Mouse (Mus musculus) liver, embryonic 14.5 days (tissue): ENCODE results near the gene Lrp8. TPM values are rescaled to one million over a fixed set of nuclear protein-coding genes. Genes with fewer than 3 reads are reported as not detected.

Experiments
- ATAC-seq: fragments of 200-750 bp; cut with Nextera tagmentation; 2 replicates; pipeline ENCODE4 v1.8.0; 2017; ENCODE audit warnings: moderate number of reproducible peaks, mild to moderate bottlenecking, moderate library complexity; ENCODE audit not compliant: insufficient read depth
- DNase-seq, 3 experiments: peaks; one replicate each; pipeline ENCODE4 v3.0.0-alpha.2; 2012 to 2013; ENCODE audit warnings: low read depth in 3 of 3, low spot score in 3 of 3
- H3K27ac ChIP-seq: fragments of 300-500 bp; sonication (generic); 2 replicates; pipeline ENCODE4 v1.5.1; 2014; ENCODE audit warnings: moderate library complexity, mild to moderate bottlenecking, control low read depth, inconsistent platforms
- H3K27me3 ChIP-seq: fragments of 300-500 bp; sonication (generic); 2 replicates; pipeline ENCODE4 v1.6.1; 2014; ENCODE audit warnings: mild to moderate bottlenecking, low read length, moderate library complexity; ENCODE audit not compliant: control insufficient read depth, insufficient read depth
- H3K36me3 ChIP-seq: fragments of 300-500 bp; sonication (generic); replicated peaks from 2 replicates; pipeline ENCODE4 v1.6.1; 2014; ENCODE audit warnings: low read depth; ENCODE audit not compliant: control insufficient read depth, insufficient read depth
- H3K4me1 ChIP-seq, 2 experiments: fragments of 200-500 bp in 1 of 2; fragments of 300-500 bp in 1 of 2; sonication (generic) in 1 of 2; replicated peaks; 2 replicates each; pipeline ENCODE4 v1.6.1; 2012 to 2014; ENCODE audit warnings: antibody characterized with exemption in 1 of 2, inconsistent platforms in 1 of 2, low read length in 1 of 2; ENCODE audit not compliant: control insufficient read depth in 2 of 2, insufficient read depth in 2 of 2
- H3K4me2 ChIP-seq: fragments of 300-500 bp; sonication (generic); 2 replicates; pipeline ENCODE4 v1.6.1; 2014; ENCODE audit warnings: low read depth, mild to moderate bottlenecking, control low read depth, moderate library complexity
- H3K4me3 ChIP-seq, 2 experiments: fragments of 200-500 bp in 1 of 2; fragments of 300-500 bp in 1 of 2; sonication (generic) in 1 of 2; 2 replicates each; pipeline ENCODE4 v1.5.1; 2012 to 2014; ENCODE audit warnings: low read depth in 2 of 2, low read length in 2 of 2, mild to moderate bottlenecking in 2 of 2, control low read depth in 1 of 2, inconsistent platforms in 1 of 2, moderate library complexity in 1 of 2; ENCODE audit not compliant: insufficient read depth in 1 of 2
- H3K9ac ChIP-seq: fragments of 300-500 bp; sonication (generic); replicated peaks from 2 replicates; pipeline ENCODE4 v1.6.1; 2014; ENCODE audit warnings: mild to moderate bottlenecking, control low read depth, moderate library complexity
- H3K9me3 ChIP-seq: fragments of 300-500 bp; sonication (generic); 2 replicates; pipeline ENCODE4 v1.6.1; 2016; ENCODE audit warnings: low read length, mixed read lengths; ENCODE audit not compliant: control insufficient read depth
- CTCF ChIP-seq: IDR thresholded peaks from 2 replicates; pipeline ENCODE4 v1.5.1; 2016; ENCODE audit warnings: antibody characterized with exemption, low read depth, control low read depth
- EP300 ChIP-seq: IDR thresholded peaks from 2 replicates; pipeline ENCODE4 v1.6.1; 2016; ENCODE audit warnings: antibody characterized with exemption, low read depth
- WGBS: fragments of 180-500 bp; shearing (Covaris S2); extraction: QIAGEN DNeasy Blood & Tissue Kit; methylation state at CpG from one replicate; pipeline ENCODE4 v1.1.7; 2014; ENCODE audit not compliant: insufficient replicate concordance; 5-methylcytosine and 5-hydroxymethylcytosine counted together
- polyA plus RNA-seq, 2 experiments: library from polyadenylated mRNA; depleted of rRNA in 1 of 2; stranded (reverse) in 1 of 2; unstranded in 1 of 2; fragments of >200 nt; fragmentation: Nextera tagmentation in 1 of 2; extraction: Ambion mirVana in 1 of 2; gene quantifications; 2 replicates each; pipeline versions ENCODE4 v1.2.1 to v1.2.3; 2012 to 2014

Lrp8 gene
- polyA plus RNA-seq, 2 experiments, result 1.8 to 4.3 TPM

DNA sequence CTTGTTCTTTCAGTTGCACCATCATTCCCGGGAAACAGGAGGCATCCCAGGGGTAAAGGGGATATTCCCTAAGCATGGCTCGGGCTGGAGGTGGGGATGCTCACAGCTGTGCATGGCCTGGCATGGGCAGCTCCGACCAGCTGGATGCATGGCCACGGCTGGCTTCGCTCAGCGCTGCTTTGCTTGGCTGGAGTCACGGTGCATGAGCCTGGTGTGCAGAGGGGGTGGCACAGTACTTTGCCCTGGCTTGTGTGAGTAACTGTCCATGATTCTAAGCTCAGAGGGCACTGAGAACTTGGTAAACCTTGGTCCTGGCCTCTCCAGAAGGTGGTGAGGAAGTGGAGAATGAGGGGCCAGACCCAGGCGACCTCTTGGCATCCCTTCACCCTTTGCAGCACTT lies 48.0 kb downstream of the Lrp8 start:
- H3K27me3 ChIP-seq, result no peaks in the 10 kb centered on the region
- DNase-seq (no peak), ATAC-seq (no peak)
- no peaks in the 10 kb centered on the region for H3K4me1 ChIP-seq
- H3K4me3 ChIP-seq, result no peak overlapping the region
- H3K36me3 ChIP-seq, result no peaks in the 10 kb centered on the region
- no peaks in the 10 kb centered on the region for H3K9me3 ChIP-seq
- 81% methylated on average over 8 of the region's 8 CpGs for WGBS
- no peak overlapping the region for H3K4me2 ChIP-seq
- no peak overlapping the region for H3K9ac ChIP-seq
- H3K27ac ChIP-seq, result no peak overlapping the region
- TF ChIP-seq EP300 (no peak), CTCF (no peak)

DNA sequence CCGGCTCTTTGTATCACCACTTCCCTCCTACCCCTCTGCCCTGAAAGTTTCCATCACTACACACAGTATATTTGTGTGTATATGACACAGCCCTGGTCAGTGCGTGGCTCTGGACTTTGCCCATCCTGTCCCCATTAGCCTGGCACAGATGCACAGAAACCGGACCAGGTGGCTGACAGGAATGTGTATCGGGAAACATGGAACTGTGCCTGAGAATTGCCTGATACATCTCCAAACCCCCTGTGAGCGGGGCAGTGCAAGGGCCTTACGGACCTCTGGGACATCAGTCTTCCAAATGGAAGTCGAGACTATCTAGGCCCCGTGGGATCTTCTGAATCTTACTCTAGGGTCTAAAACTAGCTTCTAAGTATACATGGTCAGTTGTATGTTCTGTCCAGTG lies 51.3 kb downstream of the Lrp8 start:
- TF ChIP-seq CTCF, result no peak
- TF ChIP-seq EP300, result no peak
- no peaks in the 10 kb centered on the region for H3K27me3 ChIP-seq
- DNase-seq (no peak), ATAC-seq (no peak)
- H3K4me3 ChIP-seq, result no peak overlapping the region
- H3K9ac ChIP-seq, result no peak overlapping the region
- no peak overlapping the region for H3K27ac ChIP-seq
- no peaks in the 10 kb centered on the region for H3K4me1 ChIP-seq
- H3K36me3 ChIP-seq, result no peaks in the 10 kb centered on the region
- H3K4me2 ChIP-seq, result no peak overlapping the region
- 84% methylated on average over 8 of the region's 8 CpGs for WGBS
- no peaks in the 10 kb centered on the region for H3K9me3 ChIP-seq

DNA sequence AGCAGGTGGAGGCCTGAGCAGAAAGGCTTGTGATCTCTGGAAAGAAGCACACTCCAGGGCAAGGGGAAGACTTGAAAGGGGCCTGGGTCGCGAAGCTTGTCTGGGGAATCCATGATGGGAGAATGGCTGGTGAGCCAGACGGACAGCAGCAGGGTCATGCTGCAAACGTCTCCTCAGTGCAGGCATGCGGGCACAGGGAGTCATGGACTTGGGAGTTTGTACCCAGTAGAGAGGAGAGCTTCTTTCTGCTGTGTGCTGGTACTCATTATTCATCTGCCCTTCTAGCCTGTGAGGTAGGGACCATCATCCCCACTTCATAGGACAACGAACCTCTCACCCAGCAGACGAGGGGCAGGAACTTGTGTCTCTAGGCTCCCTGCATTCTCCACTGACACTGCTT lies 51.8 kb downstream of the Lrp8 start:
- H3K27ac ChIP-seq, result no peak overlapping the region
- TF ChIP-seq CTCF, result no peak
- no peak for TF ChIP-seq EP300
- no peak overlapping the region for H3K4me2 ChIP-seq
- no peaks in the 10 kb centered on the region for H3K4me1 ChIP-seq
- no peak overlapping the region for H3K4me3 ChIP-seq
- 82% methylated on average over 7 of the region's 7 CpGs for WGBS
- no peaks in the 10 kb centered on the region; the same call in 1 of the 2 replicates for H3K36me3 ChIP-seq
- no peaks in the 10 kb centered on the region for H3K27me3 ChIP-seq
- ATAC-seq (no peak), DNase-seq (no peak)
- H3K9me3 ChIP-seq, result no peaks in the 10 kb centered on the region
- H3K9ac ChIP-seq, result no peak overlapping the region

DNA sequence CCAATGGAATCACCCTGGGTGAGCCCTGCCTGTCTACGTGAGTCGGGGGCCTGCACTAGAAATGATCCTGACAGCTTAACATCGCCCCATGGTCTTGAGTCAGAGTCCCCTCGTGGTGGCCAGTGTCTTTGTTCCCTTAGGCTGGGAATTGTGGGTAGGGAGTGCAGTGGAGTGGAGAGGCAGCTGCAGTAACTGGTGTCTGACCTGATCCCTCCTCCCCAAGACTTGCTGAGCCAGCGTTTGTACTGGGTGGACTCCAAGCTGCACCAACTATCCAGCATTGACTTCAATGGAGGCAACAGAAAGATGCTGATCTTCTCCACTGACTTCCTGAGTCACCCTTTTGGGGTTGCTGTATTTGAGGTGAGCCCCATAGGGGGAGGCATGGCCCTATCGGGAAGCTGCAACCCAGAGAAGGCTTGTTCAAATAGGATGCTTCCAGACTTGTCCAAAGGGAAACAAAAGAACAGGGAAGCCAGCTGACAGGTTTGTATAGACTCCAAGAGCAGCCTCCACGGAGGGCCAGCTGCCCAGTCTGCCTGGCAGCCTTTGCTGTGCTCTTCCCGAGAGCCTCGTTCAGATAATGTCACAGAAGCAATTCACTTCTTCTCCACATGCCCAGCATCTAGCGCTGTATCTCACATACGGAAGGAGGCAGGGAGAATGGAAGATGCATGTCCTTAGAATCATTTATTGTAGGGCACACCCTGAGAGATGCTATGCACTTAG lies 55.1 kb downstream of the Lrp8 start:
- Histone ChIP-seq H3K4me2 (no peak overlapping the region), H3K4me3 (no peak overlapping the region), H3K4me1 (no peaks in the 10 kb centered on the region), H3K27ac (no peak overlapping the region), H3K27me3 (no peaks in the 10 kb centered on the region), H3K9ac (no peak overlapping the region), H3K9me3 (no peaks in the 10 kb centered on the region), H3K36me3 (no peaks in the 10 kb centered on the region; the same call in 1 of the 2 replicates)
- DNase-seq, result no peak
- no peak for ATAC-seq
- 69% methylated on average over 11 of the region's 11 CpGs for WGBS
- no peak for TF ChIP-seq EP300
- no peak for TF ChIP-seq CTCF

DNA sequence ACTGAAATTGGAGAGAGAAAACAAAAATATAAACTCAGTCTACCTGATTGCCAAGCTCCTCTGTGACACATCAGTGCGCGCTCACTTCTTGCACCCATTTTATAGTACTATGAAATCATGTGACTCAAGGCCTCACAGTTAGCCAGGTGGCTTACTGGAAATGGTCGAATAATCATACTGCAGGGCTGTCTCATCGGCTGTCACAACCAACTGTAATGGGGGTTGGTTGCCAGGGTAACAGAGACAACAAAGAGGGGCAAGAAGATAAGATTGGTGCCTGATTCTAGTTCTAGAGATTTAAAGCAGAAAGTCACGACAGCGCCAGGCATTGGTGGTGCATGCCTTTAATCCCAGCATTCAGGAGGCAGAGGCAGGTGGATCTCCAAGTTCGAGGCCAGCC lies 56.9 kb downstream of the Lrp8 start:
- Histone ChIP-seq H3K36me3 (no peaks in the 10 kb centered on the region; the same call in 1 of the 2 replicates), H3K9me3 (no peaks in the 10 kb centered on the region), H3K4me3 (no peak overlapping the region), H3K4me1 (no peaks in the 10 kb centered on the region), H3K27ac (no peak overlapping the region), H3K4me2 (no peak overlapping the region), H3K27me3 (no peaks in the 10 kb centered on the region), H3K9ac (no peak overlapping the region)
- ATAC-seq (no peak), DNase-seq (no peak)
- TF ChIP-seq EP300, result no peak
- WGBS, result 75% methylated on average over 7 of the region's 7 CpGs
